Mouse (Mus musculus) lung, postnatal 0 days (tissue): ENCODE results near the gene Sntg2.

Experiments
- CTCF ChIP-seq: IDR thresholded peaks from 2 replicates; pipeline ENCODE4 v1.5.1; 2016; ENCODE audit warnings: antibody characterized with exemption, mild to moderate bottlenecking
- EP300 ChIP-seq: IDR thresholded peaks from 2 replicates; pipeline ENCODE4 v1.6.1; 2016; ENCODE audit warnings: antibody characterized with exemption, mild to moderate bottlenecking, control low read depth

GRCm38 (mm10) chr12:30179623-30180022 is 193.6 kb downstream of the Sntg2 start:
- TF ChIP-seq CTCF (no peak), EP300 (no peak)
